Mouse (Mus musculus) effector memory CD4-positive, alpha-beta T cell, adult 5 months (primary cell): ENCODE measurements around the gene Vsx2. TPM values are rescaled to one million over a fixed set of nuclear protein-coding genes. Genes with fewer than 3 reads are reported as not detected.

Experiments
- polyA plus RNA-seq: library from polyadenylated mRNA; unstranded; fragments of 100-300 nt; shearing (Covaris generic); gene quantifications from one replicate; pipeline ENCODE4 v1.2.1, GENCODE M21; 2017

The Vsx2 gene
- polyA plus RNA-seq = not detected

DNA sequence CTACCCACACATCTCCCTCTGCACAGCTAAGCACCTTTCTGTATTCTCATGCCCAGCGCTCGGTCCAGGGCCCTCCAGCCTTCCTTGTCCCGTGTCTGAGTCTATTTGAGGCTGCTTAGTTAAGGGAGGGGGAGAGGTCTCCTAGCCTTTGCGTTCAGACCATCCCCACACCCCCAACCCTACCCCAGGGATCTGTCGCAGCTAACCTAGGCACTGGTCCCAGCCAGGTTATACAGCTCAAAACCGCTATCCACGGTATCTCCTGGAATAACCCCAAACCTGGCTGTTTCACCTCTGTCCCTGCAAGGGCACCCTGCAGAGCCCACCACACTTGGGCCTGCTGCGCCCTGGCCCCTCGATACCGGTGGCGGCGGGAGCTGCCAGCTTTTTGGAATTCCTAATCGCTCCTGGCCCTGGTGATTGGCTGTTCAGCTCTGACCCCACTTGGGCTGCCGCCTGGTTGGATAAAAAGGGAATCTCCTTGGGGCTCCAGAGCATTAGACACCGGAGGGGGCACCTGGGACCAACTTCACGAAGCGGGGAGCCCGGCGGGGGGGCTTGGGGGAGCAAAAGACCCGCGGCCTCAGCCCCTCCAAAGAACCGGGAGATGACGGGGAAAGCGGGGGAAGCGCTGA, at the start of gene Vsx2:
TSS of gene Vsx2 (plus strand) at position 427 of the 635 bp plus-strand sequence.

DNA sequence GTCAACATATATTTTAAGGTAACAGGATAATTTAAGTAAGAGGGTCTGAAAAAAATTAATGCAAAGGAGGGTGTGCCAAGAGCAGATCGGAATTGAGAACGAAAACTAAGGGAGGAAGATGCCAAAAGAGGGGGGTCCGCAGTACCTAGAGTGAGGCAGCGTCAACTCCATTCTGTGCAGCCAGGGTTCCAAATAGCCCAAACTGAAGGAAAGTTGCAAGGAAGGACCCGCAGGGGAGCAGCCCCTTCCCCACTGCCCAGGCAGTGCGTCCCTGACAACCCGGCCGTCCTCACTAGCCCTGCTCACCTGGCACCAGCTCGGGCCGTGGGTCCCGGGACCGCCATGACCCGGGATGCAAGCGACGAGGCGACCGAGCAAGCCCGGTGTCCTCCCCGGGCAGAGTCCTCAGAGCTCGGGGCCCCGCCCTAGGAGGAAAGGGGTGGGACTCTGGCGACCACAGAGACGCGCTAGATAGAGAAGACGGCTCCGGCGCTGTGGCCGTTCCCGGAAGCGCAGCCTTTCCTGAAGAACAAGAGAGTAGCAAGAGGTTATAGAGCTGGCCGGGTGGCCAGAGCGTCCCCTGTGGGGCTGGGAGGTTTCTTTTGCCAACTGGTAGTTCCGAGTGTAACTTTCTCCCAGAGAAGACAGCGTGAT, 47.5 kb downstream of the Vsx2 start, which contains the start of gene Abcd4:
TSS of gene Abcd4 (minus strand) at position 437 of the 654 bp plus-strand sequence.

DNA sequence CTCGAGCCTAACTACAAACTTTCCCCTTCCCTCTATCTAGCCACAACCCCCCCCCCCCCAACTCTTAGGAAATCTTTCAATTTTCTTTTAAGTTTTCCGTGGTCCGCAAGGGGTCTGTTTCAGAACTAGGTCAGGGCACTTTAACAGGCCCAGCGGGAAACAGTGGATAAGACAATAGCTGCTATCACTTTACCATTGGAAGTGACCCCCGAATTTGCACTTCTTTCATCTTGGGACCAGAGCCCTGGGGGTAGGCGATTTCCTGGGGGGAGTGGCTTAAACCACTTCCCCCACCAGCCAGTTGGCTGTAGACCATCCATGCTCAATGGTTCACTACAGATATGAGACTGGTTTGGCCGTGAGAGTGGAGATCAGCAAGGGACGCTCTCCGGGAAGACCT, 71.1 kb downstream of the Vsx2 start, which contains the start of gene Vrtn:
TSS of gene Vrtn (plus strand) at position 366 of the 400 bp plus-strand sequence.

Other genes with a start within 250 kb of the Vsx2 start
- 18.7 TPM for gene Coq6, start 208.1 kb upstream of the Vsx2 start, polyA plus RNA-seq
- gene Fam161b, start 207.9 kb upstream of the Vsx2 start, polyA plus RNA-seq = 0.51 TPM
- gene Entpd5, start 160.7 kb upstream of the Vsx2 start, polyA plus RNA-seq = 60.3 TPM
- gene Bbof1, start 160.7 kb upstream of the Vsx2 start, polyA plus RNA-seq = 2.1 TPM
- gene Rnf113a2, start 152.6 kb upstream of the Vsx2 start, polyA plus RNA-seq = 35.2 TPM
- gene Aldh6a1, start 118.8 kb upstream of the Vsx2 start, polyA plus RNA-seq = 12.9 TPM
- gene Lin52, start 118.3 kb upstream of the Vsx2 start, polyA plus RNA-seq = 25.4 TPM
- 14.1 TPM for gene Abcd4, start 47.7 kb downstream of the Vsx2 start, polyA plus RNA-seq
- not detected for gene Vrtn, start 71.3 kb downstream of the Vsx2 start, polyA plus RNA-seq
- not detected for gene Syndig1l, start 129.1 kb downstream of the Vsx2 start, polyA plus RNA-seq
- 84.2 TPM for gene Npc2, start 203.4 kb downstream of the Vsx2 start, polyA plus RNA-seq
- 83.4 TPM for gene Isca2, start 203.5 kb downstream of the Vsx2 start, polyA plus RNA-seq